Mouse (Mus musculus): ENCODE results near the gene Rhd. TPM values are rescaled to one million over a fixed set of nuclear protein-coding genes. Genes with fewer than 3 reads are reported as not detected.
"Not testable (repeated sequence)": the region's sequence is repeated elsewhere in the genome, so short reads cannot be mapped to it uniquely, and the experiment has no call there.

Gene Rhd
- polyA plus RNA-seq (2015; fragmentation: Nextera tagmentation; extraction: Ambion mirVana) = 587 and 603 TPM in 2 replicates

GRCm38 (mm10) chr4:134863937-134864729, at the start of gene Rhd:
Rhd (plus strand) TSS chr4:134864536.
- Histone ChIP-seq H3K9me3 (replicated peaks) (no peaks in the 10 kb centered on the region), H3K4me2 (peak within 1 kb of the TSS; percentile 87), H3K27me3 (no peaks in the 10 kb centered on the region), H3K4me3 (replicated peaks) (peak within 1 kb of the TSS; percentile 78), H3K4me1 (replicated peaks) (peaks cover 50% of the 10 kb centered on the region), H3K36me3 (replicated peaks) (peaks cover 26% of the 10 kb centered on the region), H3K9ac (peak within 1 kb of the TSS; percentile 95), H3K27ac (replicated peaks) (peak within 1 kb of the TSS; percentile 99)
- WGBS (ENCODE audit: insufficient replicate concordance) = 20% methylated on average over 14 of the region's 14 CpGs
- peak; percentile 72 for ATAC-seq (ENCODE audit: insufficient read depth)

- H3K9me3 ChIP-seq (replicated peaks) = no peaks in the 10 kb centered on the region
- no peak overlapping the region for H3K27ac ChIP-seq (replicated peaks)
- peaks cover 15% of the 10 kb centered on the region; the same call in 1 of the 2 replicates for H3K4me1 ChIP-seq (replicated peaks)
- no peak overlapping the region for H3K9ac ChIP-seq
- H3K4me2 ChIP-seq = no peak overlapping the region
- H3K4me3 ChIP-seq (replicated peaks) = no peak overlapping the region
- ATAC-seq (ENCODE audit: insufficient read depth) = no peak
- whole genome bisulfite sequencing (ENCODE audit: insufficient replicate concordance) = 68% methylated on average over 4 of the region's 4 CpGs
- H3K36me3 ChIP-seq (replicated peaks) = peaks cover 55% of the 10 kb centered on the region
- H3K27me3 ChIP-seq = no peaks in the 10 kb centered on the region
Measured at GRCm38 (mm10) chr4:134817706-134818105, 46.6 kb upstream of the Rhd start.

- Histone ChIP-seq H3K27me3 (no peaks in the 10 kb centered on the region), H3K27ac (replicated peaks) (no peak overlapping the region), H3K36me3 (replicated peaks) (peaks cover 55% of the 10 kb centered on the region), H3K4me2 (no peak overlapping the region), H3K9me3 (replicated peaks) (no peaks in the 10 kb centered on the region), H3K4me3 (replicated peaks) (no peak overlapping the region), H3K4me1 (replicated peaks) (peaks cover 11% of the 10 kb centered on the region; the same call in 1 of the 2 replicates), H3K9ac (no peak overlapping the region)
- no peak for ATAC-seq (ENCODE audit: insufficient read depth)
- WGBS (ENCODE audit: insufficient replicate concordance) = 61% methylated on average over 1 of the region's 1 CpGs
Measured at GRCm38 (mm10) chr4:134821061-134821460, 43.3 kb upstream of the Rhd start.

- H3K9ac ChIP-seq = no peak overlapping the region
- peak overlapping the region; percentile 48; the same call in 1 of the 2 replicates for H3K27ac ChIP-seq (replicated peaks)
- WGBS (ENCODE audit: insufficient replicate concordance) = 61% methylated on average over 2 of the region's 2 CpGs
Measured at GRCm38 (mm10) chr4:134823560-134823959, 40.8 kb upstream of the Rhd start.

GRCm38 (mm10) chr4:134825864-134826263, 38.5 kb upstream of the Rhd start:
- not testable (repeated sequence) for H3K9me3 ChIP-seq (replicated peaks); H3K9ac ChIP-seq; H3K4me1 ChIP-seq (replicated peaks); ATAC-seq (ENCODE audit: insufficient read depth); H3K27ac ChIP-seq (replicated peaks); H3K4me2 ChIP-seq; H3K27me3 ChIP-seq; H3K4me3 ChIP-seq (replicated peaks)
- peaks cover 62% of the 10 kb centered on the region for H3K36me3 ChIP-seq (replicated peaks)
- WGBS (ENCODE audit: insufficient replicate concordance) = 87% methylated on average over 11 of the region's 11 CpGs

More at GRCm38 (mm10) chr4:134823560-134823959, 40.8 kb upstream of the Rhd start:
- Histone ChIP-seq H3K4me3 (replicated peaks) (no peak overlapping the region), H3K4me2 (no peak overlapping the region), H3K27me3 (no peaks in the 10 kb centered on the region), H3K36me3 (replicated peaks) (peaks cover 66% of the 10 kb centered on the region), H3K9me3 (replicated peaks) (no peaks in the 10 kb centered on the region), H3K4me1 (replicated peaks) (peaks cover 7% of the 10 kb centered on the region; the same call in 1 of the 2 replicates)
- ATAC-seq (ENCODE audit: insufficient read depth) = no peak

- Histone ChIP-seq H3K9me3 (replicated peaks) (no peaks in the 10 kb centered on the region), H3K36me3 (replicated peaks) (peaks cover 66% of the 10 kb centered on the region), H3K4me2 (no peak overlapping the region), H3K27me3 (no peaks in the 10 kb centered on the region), H3K9ac (no peak overlapping the region), H3K4me3 (replicated peaks) (no peak overlapping the region), H3K4me1 (replicated peaks) (peaks cover 6% of the 10 kb centered on the region; the same call in 1 of the 2 replicates), H3K27ac (replicated peaks) (no peak overlapping the region)
- no peak for ATAC-seq (ENCODE audit: insufficient read depth)
Measured at GRCm38 (mm10) chr4:134826348-134826747, 38.0 kb upstream of the Rhd start.

GRCm38 (mm10) chr4:134827806-134828205, 36.5 kb upstream of the Rhd start:
- Histone ChIP-seq H3K9ac (no peak overlapping the region), H3K4me2 (no peak overlapping the region), H3K27ac (replicated peaks) (no peak overlapping the region), H3K4me3 (replicated peaks) (no peak overlapping the region), H3K9me3 (replicated peaks) (no peaks in the 10 kb centered on the region), H3K27me3 (no peaks in the 10 kb centered on the region), H3K4me1 (replicated peaks) (peaks cover 6% of the 10 kb centered on the region; the same call in 1 of the 2 replicates), H3K36me3 (replicated peaks) (peaks cover 72% of the 10 kb centered on the region)
- ATAC-seq (ENCODE audit: insufficient read depth) = no peak
- 83% methylated on average over 11 of the region's 11 CpGs for WGBS (ENCODE audit: insufficient replicate concordance)

GRCm38 (mm10) chr4:134831934-134832333, 32.4 kb upstream of the Rhd start:
- no peaks in the 10 kb centered on the region for H3K4me1 ChIP-seq (replicated peaks)
- no peak overlapping the region for H3K4me2 ChIP-seq
- 86% methylated on average over 3 of the region's 3 CpGs for WGBS (ENCODE audit: insufficient replicate concordance)
- H3K36me3 ChIP-seq (replicated peaks) = peaks cover 68% of the 10 kb centered on the region
- no peak overlapping the region for H3K4me3 ChIP-seq (replicated peaks)
- H3K27me3 ChIP-seq = no peaks in the 10 kb centered on the region
- H3K27ac ChIP-seq (replicated peaks) = no peak overlapping the region
- H3K9me3 ChIP-seq (replicated peaks) = no peaks in the 10 kb centered on the region
- no peak overlapping the region for H3K9ac ChIP-seq
- no peak for ATAC-seq (ENCODE audit: insufficient read depth)

GRCm38 (mm10) chr4:134835486-134835885, 28.9 kb upstream of the Rhd start:
- peaks cover 55% of the 10 kb centered on the region for H3K36me3 ChIP-seq (replicated peaks)
- H3K9ac ChIP-seq = no peak overlapping the region
- H3K4me1 ChIP-seq (replicated peaks) = peaks cover 16% of the 10 kb centered on the region
- H3K27me3 ChIP-seq = no peaks in the 10 kb centered on the region
- no peak overlapping the region for H3K4me3 ChIP-seq (replicated peaks)
- H3K4me2 ChIP-seq = no peak overlapping the region
- 80% methylated on average over 4 of the region's 4 CpGs for WGBS (ENCODE audit: insufficient replicate concordance)
- ATAC-seq (ENCODE audit: insufficient read depth) = no peak
- no peak overlapping the region for H3K27ac ChIP-seq (replicated peaks)
- no peaks in the 10 kb centered on the region for H3K9me3 ChIP-seq (replicated peaks)

- Histone ChIP-seq H3K4me1 (replicated peaks) (peaks cover 23% of the 10 kb centered on the region), H3K4me3 (replicated peaks) (no peak overlapping the region), H3K27me3 (no peaks in the 10 kb centered on the region), H3K36me3 (replicated peaks) (peaks cover 34% of the 10 kb centered on the region), H3K9ac (no peak overlapping the region), H3K4me2 (no peak overlapping the region), H3K27ac (replicated peaks) (0 out of 2 replicates have a peak overlapping the region, but pooled peaks have one; percentile 25), H3K9me3 (replicated peaks) (no peaks in the 10 kb centered on the region)
- no peak for ATAC-seq (ENCODE audit: insufficient read depth)
- WGBS (ENCODE audit: insufficient replicate concordance) = 39% methylated on average over 1 of the region's 1 CpGs
Measured at GRCm38 (mm10) chr4:134838221-134838620, 26.1 kb upstream of the Rhd start.

- not testable (repeated sequence) for H3K27ac ChIP-seq (replicated peaks); H3K9ac ChIP-seq; H3K4me3 ChIP-seq (replicated peaks); ATAC-seq (ENCODE audit: insufficient read depth); H3K27me3 ChIP-seq; H3K9me3 ChIP-seq (replicated peaks); H3K4me2 ChIP-seq
- H3K4me1 ChIP-seq (replicated peaks) = peaks cover 27% of the 10 kb centered on the region
- peaks cover 31% of the 10 kb centered on the region for H3K36me3 ChIP-seq (replicated peaks)
- 72% methylated on average over 3 of the region's 3 CpGs for WGBS (ENCODE audit: insufficient replicate concordance)
Measured at GRCm38 (mm10) chr4:134838706-134839105, 25.6 kb upstream of the Rhd start.
